Mouse (Mus musculus) intestine, postnatal 0 days (tissue): ENCODE measurements at regions not wholly inside any gene's neighbourhood (a gene's known extent, or its start where the extent isn't known, plus 50 kb on each side); places are given as distances from the start of the nearest gene placed in this dataset.

ENCODE experiments used
- ATAC-seq: fragments of 200-750 bp; cut with Nextera tagmentation; 2 replicates; pipeline ENCODE4 v1.8.0; 2017; ENCODE audit warnings: mild to moderate bottlenecking, moderate TSS enrichment, moderate library complexity
- H3K27ac ChIP-seq: fragments of 300-500 bp; sonication (generic); 2 replicates; pipeline ENCODE4 v1.5.1; 2014; ENCODE audit warnings: mild to moderate bottlenecking, low read depth, low read length, moderate library complexity
- H3K27me3 ChIP-seq: fragments of 300-500 bp; sonication (generic); replicated peaks from 2 replicates; pipeline ENCODE4 v1.6.1; 2014; ENCODE audit warnings: low read length, mixed read lengths; ENCODE audit not compliant: control insufficient read depth, insufficient read depth
- H3K36me3 ChIP-seq: fragments of 300-500 bp; sonication (generic); 2 replicates; pipeline ENCODE4 v1.6.1; 2014; ENCODE audit warnings: mild to moderate bottlenecking, moderate library complexity; ENCODE audit not compliant: control insufficient read depth, insufficient read depth
- H3K4me1 ChIP-seq: fragments of 300-500 bp; sonication (generic); replicated peaks from 2 replicates; pipeline ENCODE4 v1.6.1; 2014; ENCODE audit warnings: antibody characterized with exemption, low read length, mixed read lengths; ENCODE audit not compliant: control insufficient read depth, insufficient read depth
- H3K4me2 ChIP-seq: fragments of 300-500 bp; sonication (generic); replicated peaks from 2 replicates; pipeline ENCODE4 v1.6.1; 2014; ENCODE audit warnings: low read depth, mild to moderate bottlenecking, moderate library complexity
- H3K4me3 ChIP-seq: fragments of 300-500 bp; sonication (generic); 2 replicates; pipeline ENCODE4 v1.5.1; 2014; ENCODE audit warnings: low read depth, low read length
- H3K9ac ChIP-seq: fragments of 300-500 bp; sonication (generic); 2 replicates; pipeline ENCODE4 v1.6.1; 2014; ENCODE audit warnings: mild to moderate bottlenecking, low read depth, low read length
- H3K9me3 ChIP-seq: fragments of 300-500 bp; sonication (generic); 2 replicates; pipeline ENCODE4 v1.6.1; 2016; ENCODE audit warnings: mixed run types; ENCODE audit not compliant: control insufficient read depth
- CTCF ChIP-seq: sonication (generic); IDR thresholded peaks from 2 replicates; pipeline ENCODE4 v1.5.1; 2016; ENCODE audit warnings: low read depth, mild to moderate bottlenecking, control low read depth, antibody characterized with exemption, moderate library complexity
- WGBS: fragments of 180-500 bp; shearing (Covaris S2); extraction: QIAGEN DNeasy Blood & Tissue Kit; methylation state at CpG from one replicate; pipeline ENCODE4 v1.1.7; 2014; 5-methylcytosine and 5-hydroxymethylcytosine counted together

DNA sequence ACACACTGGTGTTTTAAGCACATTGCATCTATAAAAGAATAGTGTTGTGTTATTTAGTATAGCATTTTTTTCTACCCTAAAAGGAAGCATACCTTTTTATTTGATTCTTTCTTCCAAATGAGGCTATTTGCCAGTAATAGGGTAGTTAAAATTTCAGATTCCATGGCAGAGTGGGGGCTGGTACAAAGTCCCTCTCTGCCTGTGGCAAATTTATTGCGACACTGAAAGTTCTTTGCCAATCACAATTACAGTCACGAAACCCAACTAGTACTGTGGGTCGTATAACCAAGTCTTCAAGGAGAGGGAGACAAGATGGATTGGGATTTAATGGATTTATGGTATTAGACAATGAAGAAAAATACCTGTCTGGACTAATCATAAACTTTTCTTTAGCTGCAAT lies 51.9 kb upstream of the Esrrg start:
- H3K4me1 ChIP-seq, result no peaks in the 10 kb centered on the region
- H3K4me3 ChIP-seq, result no peak overlapping the region
- H3K36me3 ChIP-seq, result no peaks in the 10 kb centered on the region
- no peak for TF ChIP-seq CTCF
- WGBS, result 46% methylated on average over 3 of the region's 3 CpGs
- H3K9me3 ChIP-seq, result no peaks in the 10 kb centered on the region
- H3K27ac ChIP-seq, result no peak overlapping the region
- H3K9ac ChIP-seq, result no peak overlapping the region
- H3K4me2 ChIP-seq, result no peak overlapping the region
- H3K27me3 ChIP-seq, result no peaks in the 10 kb centered on the region
- no peak for ATAC-seq
